Mouse (Mus musculus) right cerebral cortex, postnatal 36 days (tissue): ENCODE measurements around the gene Rhou.
A peak's percentile ranks its signal among the peaks of the same experiment; 100 is the strongest.

ENCODE experiments used
- DNase-seq, 2 experiments: peaks; one replicate each; pipeline ENCODE4 v3.0.0; 2022; ENCODE audit warnings: low spot score in 2 of 2, mixed read lengths in 1 of 2

The Rhou gene

GRCm38 (mm10) chr8:123696167-123696566, 42.4 kb downstream of the Rhou start:
- no peak for DNase-seq

- no peak for DNase-seq
These were observed 43.6 kb downstream of the Rhou start for GRCm38 (mm10) chr8:123697329-123697728.

GRCm38 (mm10) chr8:123700399-123701070, 46.8 kb downstream of the Rhou start:
- DNase-seq: no peak

GRCm38 (mm10) chr8:123701952-123702587, 48.3 kb downstream of the Rhou start:
- DNase-seq: no peak

- no peak for DNase-seq
These were observed 51.6 kb downstream of the Rhou start for GRCm38 (mm10) chr8:123705376-123705775.

GRCm38 (mm10) chr8:123707137-123707536, 53.4 kb downstream of the Rhou start:
- peak; percentile 48 to 63 for DNase-seq

GRCm38 (mm10) chr8:123708729-123709128, 55.0 kb downstream of the Rhou start:
- DNase-seq: no peak

- DNase-seq: no peak
These were observed 56.6 kb downstream of the Rhou start for GRCm38 (mm10) chr8:123710335-123710734.
